19 mouse cellular contexts compared by ENCODE assay signal in the genomic region with DNA sequence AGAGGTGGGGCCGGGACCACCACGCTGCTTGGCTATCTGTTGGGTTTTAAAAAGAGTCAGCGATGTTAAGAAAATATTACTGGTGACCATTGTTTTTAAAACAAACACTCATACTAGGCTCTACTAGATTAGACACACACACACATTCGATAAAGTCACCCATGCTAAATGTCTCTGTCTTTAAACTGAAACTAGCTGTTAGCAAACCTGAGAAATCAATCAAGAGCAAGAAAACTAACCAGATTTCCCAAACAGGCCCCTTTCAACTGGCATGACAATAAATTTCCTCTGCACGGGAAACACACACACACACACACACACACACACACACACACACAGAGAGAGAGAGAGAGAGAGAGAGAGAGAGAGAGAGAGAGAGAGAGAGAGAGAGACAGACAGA. TPM values are rescaled to one million over a fixed set of nuclear protein-coding genes. Genes with fewer than 3 reads are reported as not detected.
DNase-seq lines count a peak whose midpoint lies in the region; ATAC-seq lines count a peak whose summit lies in the region.
"Had no signal": no experiment of that assay in that cellular context is flagged by ENCODE, and none has a peak within 500 bp of the region (broad histone marks: within the 10 kb centered on the region; RNA-seq: fewer than 3 reads in every experiment).

No protein-coding gene starts in this region.

- DNase-seq in heart, adult 18-20 months, result no peak
- DNase-seq in kidney, adult 11 months, result no peak
- DNase-seq in kidney, postnatal 10 days, result no peak
- DNase-seq: adrenal gland, postnatal 14 days; cerebellum, adult 11-12 months; cerebellum, postnatal 25 days; kidney, postnatal 36 days; layer of hippocampus, adult 9-11 months; lung, postnatal 4 days had no signal

- no peak overlapping the region for H3K4me3 ChIP-seq in heart, embryonic 11.5 days (ENCODE audit: low read depth, low read length)
- H3K4me3 ChIP-seq in kidney, embryonic 16.5 days (ENCODE audit: low read length), result no peak overlapping the region
- no peak overlapping the region for H3K4me3 ChIP-seq in embryonic facial prominence, embryonic 13.5 days
- H3K4me3 ChIP-seq in macrophage (ENCODE audit: inconsistent target), result no peak overlapping the region
- H3K4me3 ChIP-seq in midbrain, embryonic 16.5 days (ENCODE audit: low read depth, low read length), result no peak overlapping the region
- H3K4me3 ChIP-seq: forebrain, embryonic 10.5 days; midbrain, embryonic 12.5 days; stomach, embryonic 15.5 days had no signal

- no peaks in the 10 kb centered on the region for H3K27me3 ChIP-seq in heart, embryonic 11.5 days (ENCODE audit: control insufficient read depth, insufficient read depth, low read length)
- H3K27me3 ChIP-seq in kidney, embryonic 16.5 days (ENCODE audit: insufficient read depth, low read length), result no peaks in the 10 kb centered on the region
- no peaks in the 10 kb centered on the region for H3K27me3 ChIP-seq in embryonic facial prominence, embryonic 13.5 days
- H3K27me3 ChIP-seq in midbrain, embryonic 16.5 days (ENCODE audit: control insufficient read depth, insufficient read depth, low read depth, low read length), result no peaks in the 10 kb centered on the region
- H3K27me3 ChIP-seq: midbrain, embryonic 12.5 days; stomach, embryonic 15.5 days had no signal

- no peak overlapping the region for H3K9ac ChIP-seq in heart, embryonic 11.5 days (ENCODE audit: low read depth, low read length)
- no peak overlapping the region for H3K9ac ChIP-seq in kidney, embryonic 16.5 days (replicated peaks; ENCODE audit: low read length)
- no peak overlapping the region for H3K9ac ChIP-seq in embryonic facial prominence, embryonic 13.5 days
- H3K9ac ChIP-seq in midbrain, embryonic 16.5 days (ENCODE audit: low read depth, low read length), result no peak overlapping the region
- H3K9ac ChIP-seq: lung, embryonic 14.5 days; midbrain, embryonic 12.5 days; stomach, embryonic 15.5 days had no signal

- H3K9me3 ChIP-seq in heart, embryonic 11.5 days (replicated peaks; ENCODE audit: control insufficient read depth, low read length), result no peaks in the 10 kb centered on the region
- no peaks in the 10 kb centered on the region for H3K9me3 ChIP-seq in kidney, embryonic 16.5 days (ENCODE audit: low read length)
- H3K9me3 ChIP-seq in embryonic facial prominence, embryonic 13.5 days, result no peaks in the 10 kb centered on the region
- no peaks in the 10 kb centered on the region for H3K9me3 ChIP-seq in midbrain, embryonic 16.5 days (replicated peaks; ENCODE audit: control insufficient read depth, low read length, poor library complexity, severe bottlenecking)
- H3K9me3 ChIP-seq: forebrain, embryonic 10.5 days; midbrain, embryonic 12.5 days; stomach, embryonic 15.5 days had no signal

- peaks cover 19% of the 10 kb centered on the region for H3K4me1 ChIP-seq in heart, embryonic 11.5 days (ENCODE audit: control insufficient read depth, insufficient read depth, low read length)
- H3K4me1 ChIP-seq in kidney, embryonic 16.5 days (ENCODE audit: insufficient read depth, low read length), result peaks cover 22% of the 10 kb centered on the region
- peaks cover 32% of the 10 kb centered on the region for H3K4me1 ChIP-seq in embryonic facial prominence, embryonic 13.5 days
- no peaks in the 10 kb centered on the region for H3K4me1 ChIP-seq in midbrain, embryonic 16.5 days (ENCODE audit: control insufficient read depth, insufficient read depth, low read length)

- ATAC-seq in heart, embryonic 11.5 days (replicated peaks; ENCODE audit: insufficient number of reproducible peaks, low FRiP score, low TSS enrichment), result no peak
- ATAC-seq in kidney, embryonic 16.5 days (ENCODE audit: low FRiP score, low TSS enrichment), result no peak
- ATAC-seq in embryonic facial prominence, embryonic 13.5 days (ENCODE audit: insufficient number of reproducible peaks, insufficient read depth, low FRiP score, low TSS enrichment, low read depth), result no peak
- no peak for ATAC-seq in midbrain, embryonic 16.5 days

- peak overlapping the region; percentile 29; the same call in 1 of the 2 replicates for H3K27ac ChIP-seq in heart, embryonic 11.5 days (ENCODE audit: low read depth, low read length)
- H3K27ac ChIP-seq in kidney, embryonic 16.5 days (ENCODE audit: low read length), result peak overlapping the region; percentile 68
- peak overlapping the region; percentile 77; the same call in 1 of the 2 replicates for H3K27ac ChIP-seq in embryonic facial prominence, embryonic 13.5 days
- 0 out of 2 replicates have a peak overlapping the region, but pooled peaks have one; percentile 46 for H3K27ac ChIP-seq in macrophage
- H3K27ac ChIP-seq in midbrain, embryonic 16.5 days (ENCODE audit: low read length), result no peak overlapping the region
- H3K27ac ChIP-seq: forebrain, embryonic 10.5 days; midbrain, embryonic 12.5 days; stomach, embryonic 15.5 days had no signal

- H3K79me2 ChIP-seq in macrophage (ENCODE audit: inconsistent target), result no peaks in the 10 kb centered on the region

- H3K4me2 ChIP-seq in heart, embryonic 11.5 days, result no peak overlapping the region
- H3K4me2 ChIP-seq in kidney, embryonic 16.5 days (replicated peaks; ENCODE audit: low read depth, low read length), result no peak overlapping the region
- no peak overlapping the region for H3K4me2 ChIP-seq in embryonic facial prominence, embryonic 13.5 days
- no peak overlapping the region for H3K4me2 ChIP-seq in midbrain, embryonic 16.5 days (ENCODE audit: low read length)
- H3K4me2 ChIP-seq: liver, embryonic 11.5 days; lung, embryonic 14.5 days; midbrain, embryonic 12.5 days; stomach, embryonic 15.5 days had no signal

- 65% methylated on average over 5 of the region's 5 CpGs for WGBS in heart, embryonic 11.5 days (ENCODE audit: insufficient replicate concordance)
- WGBS in kidney, embryonic 16.5 days, result 42% methylated on average over 5 of the region's 5 CpGs
- WGBS in embryonic facial prominence, embryonic 13.5 days, result 68% methylated on average over 5 of the region's 5 CpGs
- WGBS in macrophage (ENCODE audit: missing documents), result 74% methylated on average over 4 of the region's 5 CpGs
- WGBS in midbrain, embryonic 16.5 days, result 84% methylated on average over 5 of the region's 5 CpGs

- H3K36me3 ChIP-seq in heart, embryonic 11.5 days (ENCODE audit: control insufficient read depth, insufficient read depth, low read length), result no peaks in the 10 kb centered on the region
- H3K36me3 ChIP-seq in kidney, embryonic 16.5 days (ENCODE audit: insufficient read depth, low read length), result no peaks in the 10 kb centered on the region
- no peaks in the 10 kb centered on the region for H3K36me3 ChIP-seq in embryonic facial prominence, embryonic 13.5 days
- no peaks in the 10 kb centered on the region for H3K36me3 ChIP-seq in macrophage (ENCODE audit: inconsistent target)
- no peaks in the 10 kb centered on the region for H3K36me3 ChIP-seq in midbrain, embryonic 16.5 days (ENCODE audit: control insufficient read depth, insufficient read depth, low read length)
- H3K36me3 ChIP-seq: forebrain, embryonic 10.5 days; midbrain, embryonic 12.5 days; stomach, embryonic 15.5 days had no signal

RNA-seq across cellular contexts. Expression of a gene that starts 47.6 kb away (rescaled TPM):
- polyA plus RNA-seq in heart, embryonic 11.5 days (2014; fragmentation: Nextera tagmentation; extraction: Ambion mirVana), result 19.1 and 22.8 TPM in 2 replicates
- total RNA-seq in heart, adult 18-20 months (2021), result 100 to 1,000 TPM; 432 to 483 TPM
- polyA plus RNA-seq in kidney, embryonic 16.5 days (2015; fragmentation: Nextera tagmentation; extraction: Ambion mirVana), result 8.4 and 8.8 TPM in 2 replicates
- polyA plus RNA-seq in embryonic facial prominence, embryonic 13.5 days (2015; fragmentation: Nextera tagmentation; extraction: Ambion mirVana), result 4.0 TPM in 2 replicates
- total RNA-seq in macrophage (2018; cell fraction: chromatin; rRNA removed), result 10 to 100 TPM in 1 of 26 experiments, 1 to 10 TPM in 25; 1.2 to 13.3 (median 3.1) TPM
- total RNA-seq in macrophage (2018; cell fraction: cytosol; rRNA removed), result 10 to 100 TPM; 12.3 to 39.9 (median 24.0) TPM
- total RNA-seq in macrophage (2018; cell fraction: nucleus; rRNA removed), result 10 to 100 TPM in 18 of 26 experiments, 1 to 10 TPM in 8; 5.6 to 31.9 (median 11.8) TPM
- 28.0 to 32.2 TPM (median 30.6 TPM) in 3 replicates for polyA plus RNA-seq in macrophage (2018)
- polyA plus RNA-seq in midbrain, embryonic 16.5 days (2015; fragmentation: Nextera tagmentation; extraction: Ambion mirVana), result 4.0 and 5.5 TPM in 2 replicates
